Mouse (Mus musculus) cerebellum, adult 11-12 months (tissue): ENCODE results near the gene Rtn4rl1.

ENCODE experiments used
- DNase-seq: peaks from one replicate; pipeline ENCODE4 v3.0.0; 2022

Gene Rtn4rl1

GRCm38 (mm10) chr11:75308650-75309049 lies 115.1 kb downstream of the Rtn4rl1 start:
- no peak for DNase-seq

DNA sequence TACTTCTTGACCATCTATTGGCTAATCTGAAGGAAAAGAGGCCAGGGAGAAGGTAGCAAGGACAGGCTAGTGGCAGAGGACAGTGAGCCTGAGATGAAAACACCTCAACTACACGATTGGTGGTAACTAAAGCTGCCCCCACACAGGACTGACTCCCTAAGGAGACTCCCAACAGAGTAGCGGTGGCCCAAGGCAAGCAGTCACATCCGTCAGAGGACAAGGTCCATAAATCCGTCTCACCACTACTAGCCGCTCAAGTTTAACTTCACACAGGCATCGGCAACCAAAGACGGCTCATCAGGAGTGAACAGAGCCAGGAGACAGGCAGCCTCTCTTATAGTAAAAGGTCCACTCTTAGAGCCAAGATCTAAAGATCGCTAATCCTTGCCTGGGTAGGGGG lies 117.2 kb downstream of the Rtn4rl1 start:
- no peak for DNase-seq

DNA sequence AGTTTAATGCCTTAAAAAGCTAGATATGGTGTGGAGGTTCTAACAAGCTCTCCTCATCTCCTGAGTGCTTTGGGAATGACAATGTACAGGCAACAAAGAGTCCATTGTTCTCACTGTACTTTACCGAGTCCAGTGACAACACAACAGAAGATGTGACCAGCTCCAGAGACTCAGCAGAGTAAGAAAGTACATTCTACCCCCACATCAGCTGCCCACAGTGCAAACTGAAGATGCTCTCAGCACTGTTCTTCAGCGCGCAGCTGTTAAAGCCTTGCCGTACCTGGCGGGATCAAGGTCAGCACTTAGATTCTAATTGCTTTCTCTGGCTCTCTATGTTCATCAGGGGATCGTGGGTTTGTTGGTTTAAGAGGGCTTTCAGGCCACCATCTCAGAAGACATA lies 118.2 kb downstream of the Rtn4rl1 start:
- no peak for DNase-seq

GRCm38 (mm10) chr11:75313834-75314233 lies 120.3 kb downstream of the Rtn4rl1 start:
- DNase-seq = no peak
